Mouse (Mus musculus) liver, adult 2 months (tissue): ENCODE data around the gene Gm26992. TPM values are rescaled to one million over a fixed set of nuclear protein-coding genes. Genes with fewer than 3 reads are reported as not detected.

Source experiments
- DNase-seq: peaks from one replicate; pipeline ENCODE4 v3.0.0-alpha.2; 2011; ENCODE audit warnings: low read depth, low spot score; ENCODE audit errors: extremely low read depth
- H3K27ac ChIP-seq: fragments of 200-500 bp; replicated peaks from 2 replicates; pipeline ENCODE4 v1.5.1; 2012; ENCODE audit warnings: low read depth, mild to moderate bottlenecking, control low read depth, inconsistent platforms, low read length; ENCODE audit not compliant: insufficient read depth
- H3K27me3 ChIP-seq: fragments of 200-500 bp; 2 replicates; pipeline ENCODE4 v1.6.1; 2012; ENCODE audit warnings: mild to moderate bottlenecking, moderate library complexity, low read length, inconsistent platforms; ENCODE audit not compliant: control insufficient read depth, insufficient read depth
- H3K36me3 ChIP-seq: fragments of 200-500 bp; 2 replicates; pipeline ENCODE4 v1.6.1; 2012; ENCODE audit warnings: low read length, inconsistent platforms; ENCODE audit not compliant: control insufficient read depth, insufficient read depth
- H3K4me1 ChIP-seq: fragments of 200-500 bp; 2 replicates; pipeline ENCODE4 v1.6.1; 2011; ENCODE audit warnings: low read length; ENCODE audit not compliant: control insufficient read depth, insufficient read depth
- H3K4me3 ChIP-seq: fragments of 200-500 bp; 2 replicates; pipeline ENCODE4 v1.5.1; 2011; ENCODE audit warnings: low read depth, mild to moderate bottlenecking, control low read depth, low read length, moderate library complexity; ENCODE audit not compliant: insufficient read depth
- H3K79me2 ChIP-seq: fragments of 200-500 bp; 2 replicates; pipeline ENCODE4 v1.6.1; 2012; ENCODE audit warnings: inconsistent platforms, mild to moderate bottlenecking, low read length, moderate library complexity; ENCODE audit not compliant: control insufficient read depth, insufficient read depth
- H3K9ac ChIP-seq: fragments of 200-500 bp; 2 replicates; pipeline ENCODE4 v1.6.1; 2012; ENCODE audit warnings: low read depth, mild to moderate bottlenecking, control low read depth, inconsistent platforms, low read length
- CTCF ChIP-seq: fragments of 200-500 bp; IDR thresholded peaks from 2 replicates; pipeline ENCODE4 v1.5.1; 2011; ENCODE audit warnings: low read depth, low read length, control low read depth
- POLR2A ChIP-seq: fragments of 200-500 bp; IDR thresholded peaks from 2 replicates; pipeline ENCODE4 v1.6.1; 2011; ENCODE audit warnings: low read length, control low read depth; ENCODE audit not compliant: insufficient read depth; ENCODE audit errors: extremely low read depth
- WGBS: fragments of 180-500 bp; shearing (Covaris S2); methylation state at CpG from one replicate; pipeline ENCODE4 v1.1.7; 2018; 5-methylcytosine and 5-hydroxymethylcytosine counted together
- polyA plus RNA-seq: library from polyadenylated mRNA; depleted of rRNA; stranded (reverse); fragments of >200 nt; gene quantifications from 2 replicates; pipeline ENCODE4 v1.2.3, GENCODE M21; 2012
- total RNA-seq: library from RNA; depleted of rRNA; stranded (reverse); fragments of >200 nt; gene quantifications from 2 replicates; pipeline ENCODE4 v1.2.3, GENCODE M21; 2014

Gene Gm26992
- total and polyA plus RNA-seq, 2 experiments, result not detected

GRCm38 (mm10) chrX:103490853-103491252, 69.0 kb downstream of the Gm26992 start:
- H3K9ac ChIP-seq, result no peak overlapping the region
- no peak overlapping the region for H3K4me3 ChIP-seq
- no peaks in the 10 kb centered on the region for H3K27me3 ChIP-seq
- DNase-seq, result no peak
- no peaks in the 10 kb centered on the region for H3K36me3 ChIP-seq
- TF ChIP-seq CTCF, result no peak
- no peak for TF ChIP-seq POLR2A
- peaks cover 8% of the 10 kb centered on the region; the same call in 1 of the 2 replicates for H3K4me1 ChIP-seq
- H3K27ac ChIP-seq, result no peak overlapping the region
- H3K79me2 ChIP-seq, result peaks cover 3% of the 10 kb centered on the region; the same call in 1 of the 2 replicates
- 65% methylated on average over 2 of the region's 2 CpGs for WGBS

DNA sequence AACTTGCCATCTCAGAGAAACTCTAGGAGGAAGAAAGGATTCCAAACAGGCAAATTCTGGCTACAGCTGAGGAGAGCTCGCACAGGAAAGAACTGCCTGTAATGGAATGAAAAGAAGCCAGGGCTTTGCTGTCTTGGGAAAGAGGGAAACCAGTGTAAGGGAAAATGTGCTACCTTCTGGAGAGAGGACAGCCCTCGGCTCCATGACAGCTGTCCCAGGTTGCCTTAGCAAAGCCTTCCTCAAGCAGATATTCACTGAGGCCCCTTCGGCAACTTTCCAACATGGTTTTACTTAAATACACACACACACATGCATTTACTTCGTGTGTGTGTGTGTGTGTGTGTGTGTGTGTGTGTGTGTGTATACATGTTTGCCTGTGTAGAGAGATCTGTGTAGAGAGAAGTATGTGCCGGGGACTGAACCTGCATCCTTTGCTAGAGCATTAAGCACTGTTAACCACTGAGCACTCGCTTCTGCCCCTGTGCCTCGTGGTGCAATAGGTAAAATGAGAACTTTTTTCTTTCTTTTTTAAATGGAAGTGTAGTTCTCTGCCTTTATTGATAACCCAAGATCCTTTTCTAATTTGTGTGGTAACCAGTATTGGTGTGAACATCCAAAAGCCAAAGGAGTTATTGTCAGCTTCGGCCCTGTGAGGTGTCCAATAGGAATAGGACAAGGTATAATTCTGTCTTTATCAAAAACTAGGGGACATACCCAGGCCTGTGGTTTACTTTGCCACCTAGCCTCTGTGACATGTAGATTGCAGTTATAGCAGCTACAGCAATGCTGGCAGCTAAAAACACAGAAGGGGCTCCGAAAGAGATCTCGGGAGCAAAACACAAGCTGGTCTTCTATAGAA, 70.8 kb downstream of the Gm26992 start:
- no peaks in the 10 kb centered on the region for H3K27me3 ChIP-seq
- H3K4me1 ChIP-seq, result peaks cover 14% of the 10 kb centered on the region; the same call in 1 of the 2 replicates
- peaks cover 3% of the 10 kb centered on the region; the same call in 1 of the 2 replicates for H3K79me2 ChIP-seq
- DNase-seq, result no peak
- peaks cover 3% of the 10 kb centered on the region; the same call in 1 of the 2 replicates for H3K36me3 ChIP-seq
- no peak for TF ChIP-seq CTCF
- TF ChIP-seq POLR2A, result no peak
- WGBS, result 46% methylated on average over 10 of the region's 10 CpGs
- H3K9ac ChIP-seq, result peak overlapping the region; percentile 74
- peak overlapping the region; percentile 76 for H3K27ac ChIP-seq
- peak overlapping the region; percentile 42 for H3K4me3 ChIP-seq

DNA sequence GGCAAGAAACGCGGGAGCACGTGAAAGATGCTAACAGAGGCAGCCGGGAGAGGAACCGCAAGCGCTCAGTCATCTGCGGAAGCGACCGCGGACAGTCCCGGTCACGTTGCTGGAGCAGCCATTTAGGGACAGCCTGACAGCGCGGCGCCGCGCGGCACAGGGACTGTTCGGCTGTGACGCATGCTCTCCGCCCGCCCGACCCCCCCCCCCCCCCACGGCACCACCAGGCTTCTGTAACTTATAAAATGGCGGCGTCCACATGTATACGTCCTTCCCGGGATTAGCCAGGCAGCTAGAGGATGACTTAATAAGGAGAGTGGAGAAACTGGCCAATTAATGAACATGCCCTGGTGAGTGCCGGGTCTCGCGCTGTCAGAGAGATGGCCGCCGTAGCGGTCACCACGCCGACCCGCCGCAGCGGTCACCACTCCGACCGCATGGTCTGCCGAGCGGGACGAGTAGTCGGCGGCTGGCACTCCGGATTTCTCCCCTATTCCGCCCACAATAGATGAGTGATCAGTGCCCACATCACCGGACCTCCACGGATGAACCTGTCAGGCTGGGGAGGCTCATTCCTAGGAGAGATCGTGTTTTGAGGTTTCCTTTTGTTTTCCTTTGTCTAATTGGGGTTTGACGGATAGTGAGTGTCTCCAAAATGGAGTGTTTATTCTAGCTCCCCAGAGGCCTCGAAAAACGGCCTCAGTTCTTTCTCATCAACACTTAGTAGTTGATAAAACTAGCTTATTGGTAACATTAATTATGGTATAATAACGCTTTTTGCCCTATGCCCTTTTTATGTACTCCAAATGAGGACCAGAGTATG, 71.8 kb downstream of the Gm26992 start:
- peak; percentile 58 for DNase-seq
- WGBS, result under 1% methylated on average over 27 of the region's 55 CpGs
- Histone ChIP-seq H3K4me1 (peaks cover 14% of the 10 kb centered on the region; the same call in 1 of the 2 replicates), H3K9ac (peak overlapping the region; percentile 88), H3K79me2 (peaks cover 3% of the 10 kb centered on the region; the same call in 1 of the 2 replicates), H3K27ac (peak overlapping the region; percentile 95), H3K4me3 (peak overlapping the region; percentile 73), H3K27me3 (no peaks in the 10 kb centered on the region), H3K36me3 (peaks cover 6% of the 10 kb centered on the region; the same call in 1 of the 2 replicates)
- TF ChIP-seq POLR2A (0 out of 2 replicates have a peak, but pooled peaks have one; percentile 41), CTCF (no peak)

GRCm38 (mm10) chrX:103499374-103499773, 77.6 kb downstream of the Gm26992 start:
- Histone ChIP-seq H3K36me3 (peaks cover 7% of the 10 kb centered on the region), H3K9ac (no peak overlapping the region), H3K27ac (peak overlapping the region; percentile 15; the same call in 1 of the 2 replicates), H3K79me2 (peaks cover 9% of the 10 kb centered on the region; the same call in 1 of the 2 replicates), H3K27me3 (no peaks in the 10 kb centered on the region), H3K4me1 (peaks cover 13% of the 10 kb centered on the region; the same call in 1 of the 2 replicates), H3K4me3 (no peak overlapping the region)
- 31% methylated on average over 3 of the region's 3 CpGs for WGBS
- TF ChIP-seq POLR2A (no peak), CTCF (no peak)
- DNase-seq, result peak; percentile 94

GRCm38 (mm10) chrX:103500137-103500536, 78.3 kb downstream of the Gm26992 start:
- H3K36me3 ChIP-seq, result peaks cover 7% of the 10 kb centered on the region
- 47% methylated on average over 2 of the region's 2 CpGs for WGBS
- no peak overlapping the region for H3K4me3 ChIP-seq
- peaks cover 9% of the 10 kb centered on the region; the same call in 1 of the 2 replicates for H3K4me1 ChIP-seq
- DNase-seq, result no peak
- no peak for TF ChIP-seq CTCF
- H3K27me3 ChIP-seq, result no peaks in the 10 kb centered on the region
- no peak overlapping the region for H3K9ac ChIP-seq
- H3K79me2 ChIP-seq, result peaks cover 6% of the 10 kb centered on the region; the same call in 1 of the 2 replicates
- H3K27ac ChIP-seq, result peak overlapping the region; percentile 78
